Mouse (Mus musculus) embryo, embryonic 11.5 days (tissue): ENCODE measurements around the gene Ipmk.
A peak's percentile ranks its signal among the peaks of the same experiment; 100 is the strongest.
"Not testable (repeated sequence)": the region's sequence is repeated elsewhere in the genome, so short reads cannot be mapped to it uniquely, and the experiment has no call there.

ENCODE experiments used
- DNase-seq: peaks from one replicate; pipeline ENCODE4 v3.0.0-alpha.2; 2012; ENCODE audit warnings: low read depth, low spot score

Ipmk gene

DNA sequence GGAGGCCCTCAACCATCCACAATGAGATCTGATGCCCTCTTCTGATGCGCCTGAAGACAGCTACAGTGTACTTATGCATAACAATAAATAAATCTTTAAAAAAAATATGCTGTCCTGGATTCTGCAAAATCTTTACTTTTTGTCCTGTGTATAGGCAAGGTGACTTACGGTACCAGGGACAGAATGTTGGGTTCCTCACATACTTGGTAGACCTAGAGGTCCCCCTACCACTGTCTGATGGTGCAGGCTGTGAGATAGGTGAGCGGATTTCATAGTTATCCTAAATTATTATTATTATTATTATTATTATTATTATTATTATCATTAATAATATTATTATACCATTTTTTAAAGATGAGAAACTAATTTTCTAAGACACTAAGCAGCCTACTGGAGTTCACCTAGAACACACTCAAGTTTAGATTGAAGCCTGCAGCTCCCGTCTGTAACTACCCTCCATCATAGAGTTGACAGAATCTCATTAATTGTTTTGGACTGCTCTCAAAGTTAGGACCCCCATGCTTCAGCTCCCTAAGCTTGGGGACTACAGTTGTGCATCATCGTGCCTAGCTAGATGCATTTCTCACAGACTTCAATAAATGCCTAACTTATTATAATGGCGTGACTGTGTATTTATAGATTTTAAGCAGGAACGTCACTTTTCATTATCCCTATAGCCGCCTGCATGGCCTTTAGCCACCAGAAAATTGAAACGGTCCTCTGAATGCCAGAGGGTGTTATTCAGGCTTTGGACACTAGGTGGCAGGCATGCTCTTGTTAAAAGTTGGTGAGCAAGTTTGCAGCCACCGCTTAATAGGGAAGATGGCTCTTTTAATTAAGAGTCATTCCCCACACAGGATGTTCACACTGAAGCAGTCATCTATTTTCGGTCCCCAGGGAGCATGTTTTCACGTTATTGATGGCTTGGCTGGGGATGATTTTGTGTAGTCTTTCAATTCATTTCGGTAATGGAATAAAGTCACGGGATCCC is 74.8 kb downstream of the Ipmk start:
- DNase-seq = peak; percentile 57

DNA sequence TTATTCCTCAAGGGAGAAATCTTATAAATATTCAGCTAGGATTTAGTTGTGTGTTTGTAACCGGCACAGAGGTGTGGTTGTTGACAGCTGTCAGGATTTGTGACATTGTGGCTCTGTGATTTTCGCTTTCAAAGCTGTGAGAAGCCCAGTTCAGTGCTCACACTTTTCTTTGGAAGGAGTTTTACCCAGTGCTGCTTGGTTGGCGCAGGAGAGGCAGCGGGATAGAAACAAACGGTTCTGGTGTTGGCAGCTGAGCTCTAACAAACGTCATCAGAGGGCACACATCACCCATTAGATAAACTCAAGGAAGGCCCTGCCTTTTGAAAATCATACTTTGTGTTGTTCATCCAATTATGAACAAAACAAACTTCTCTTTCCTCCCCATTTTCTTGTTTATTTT is 79.2 kb downstream of the Ipmk start:
- no peak for DNase-seq

DNA sequence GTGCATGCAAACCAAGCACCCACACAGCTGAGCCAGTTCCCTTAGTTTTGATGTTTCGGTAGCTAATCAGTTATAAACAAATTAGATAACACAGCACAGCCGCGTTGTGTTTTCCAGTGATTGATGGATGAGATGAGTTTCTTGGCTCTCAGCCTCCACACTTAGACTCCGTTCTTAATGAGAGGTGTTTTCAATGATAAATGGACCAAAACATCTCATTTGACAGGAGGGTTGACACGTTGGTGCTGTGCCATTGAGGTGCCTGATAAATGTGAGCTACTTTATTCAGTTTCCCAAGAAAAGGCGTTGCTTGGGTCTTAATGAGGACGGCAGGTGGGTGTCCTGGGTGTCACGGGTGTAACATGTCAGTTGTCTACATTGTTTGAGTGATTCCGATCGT is 79.8 kb downstream of the Ipmk start:
- DNase-seq = no peak

DNA sequence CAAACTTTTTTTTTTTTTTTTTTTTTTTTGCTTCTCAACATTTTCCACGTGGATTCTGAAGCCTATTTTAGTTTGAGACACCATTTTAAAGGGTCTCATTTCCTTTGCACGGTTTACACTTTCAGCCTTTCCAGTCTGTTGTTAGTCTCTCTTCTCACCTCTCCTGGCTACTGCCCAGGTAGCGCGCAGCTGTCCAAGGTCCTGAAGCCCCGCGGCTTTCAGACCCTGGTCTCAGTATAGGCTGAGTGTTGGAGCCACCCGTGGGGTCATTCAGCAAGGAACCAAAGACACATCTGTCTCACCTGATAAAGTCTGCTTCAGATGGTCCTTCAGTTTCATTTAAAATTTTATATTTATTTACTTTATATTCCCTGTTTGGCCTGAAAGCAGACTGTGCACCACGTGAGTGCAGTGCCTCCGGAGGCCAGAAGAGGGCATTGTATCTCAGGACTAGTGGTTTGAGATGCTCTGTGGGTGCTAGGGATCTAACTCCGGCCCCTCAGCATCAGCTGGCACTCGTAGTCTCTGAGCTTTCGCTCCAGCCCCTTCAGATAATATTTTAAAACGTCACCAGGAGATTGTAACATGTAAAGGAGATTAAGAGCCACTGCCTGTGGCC is 80.8 kb downstream of the Ipmk start:
- DNase-seq = peak; percentile 19

DNA sequence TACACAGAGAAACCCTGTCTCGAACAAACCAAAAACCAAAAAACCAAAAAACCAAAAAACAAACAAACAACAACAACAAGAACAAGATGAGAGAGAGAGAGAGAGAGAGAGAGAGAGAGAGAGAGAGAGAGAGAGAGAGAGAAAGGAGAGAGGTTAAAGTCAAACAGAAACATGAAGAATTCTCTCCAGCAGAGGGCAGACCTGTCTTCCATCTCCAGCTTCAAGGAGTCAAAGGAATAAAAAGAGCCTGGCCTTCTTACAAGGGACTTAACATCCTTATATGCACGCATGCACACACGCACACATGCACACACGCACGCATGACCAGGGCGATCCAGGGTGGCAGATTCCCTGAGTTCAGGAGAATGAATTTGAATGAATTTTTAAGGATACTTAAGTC is 83.1 kb downstream of the Ipmk start:
- DNase-seq = no peak

DNA sequence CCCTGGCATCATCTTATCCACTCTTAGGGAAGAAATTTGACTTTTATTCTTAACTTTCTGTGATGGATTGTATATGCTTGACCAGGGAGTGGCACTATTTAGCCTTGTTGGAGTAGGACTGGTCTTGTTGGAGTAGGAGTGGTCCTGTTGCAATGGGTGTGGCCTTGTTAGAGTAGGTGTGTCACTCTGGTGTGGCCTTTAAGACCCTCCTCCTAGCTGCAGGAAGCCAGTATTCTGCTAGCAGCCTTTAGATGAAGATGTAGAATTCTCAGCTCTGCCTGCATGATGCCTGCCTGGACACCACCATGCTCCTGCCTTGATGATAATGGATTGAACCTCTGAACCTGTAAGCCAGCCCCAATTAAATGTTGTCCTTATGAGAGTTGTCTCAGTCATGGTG is 95.5 kb downstream of the Ipmk start:
- no peak for DNase-seq

DNA sequence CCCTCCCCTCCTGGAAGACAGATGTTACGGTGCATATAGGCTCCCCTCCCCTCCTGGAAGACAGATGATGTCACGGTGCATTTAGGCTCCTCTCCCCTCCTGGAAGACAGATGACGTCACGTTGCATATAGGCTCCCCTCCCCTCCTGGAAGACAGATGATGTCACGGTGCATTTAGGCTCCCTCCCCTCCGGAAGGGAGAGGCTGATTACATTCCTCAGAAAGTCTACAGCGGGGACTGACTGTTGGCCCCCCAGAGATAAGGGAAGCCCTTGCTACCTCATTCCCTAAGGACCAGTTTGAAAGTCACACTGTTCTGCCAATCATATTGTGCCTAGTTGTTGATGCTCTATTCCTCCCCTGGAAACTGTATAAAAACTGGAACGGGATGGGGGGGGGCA is 100.1 kb downstream of the Ipmk start:
- no peak for DNase-seq

DNA sequence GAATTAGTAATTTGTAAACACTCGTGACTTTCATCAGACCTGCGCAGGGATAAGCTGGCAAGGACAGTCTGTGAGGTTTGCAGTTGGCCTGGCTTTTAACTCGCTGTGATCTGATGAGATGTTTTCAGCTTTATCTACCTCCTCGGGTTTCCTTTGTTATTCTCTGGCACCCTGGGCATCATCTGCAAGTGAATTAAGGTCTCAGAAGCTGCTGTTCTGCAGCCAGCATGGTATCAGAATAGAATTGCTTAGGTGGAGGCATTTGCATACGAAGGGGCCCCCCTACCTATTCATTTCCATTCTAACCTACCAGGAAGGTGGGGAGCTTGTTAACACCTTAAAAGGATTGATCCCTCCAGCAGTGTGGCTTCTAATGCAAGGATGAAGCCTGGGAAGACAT is 100.7 kb downstream of the Ipmk start:
- DNase-seq = no peak

DNA sequence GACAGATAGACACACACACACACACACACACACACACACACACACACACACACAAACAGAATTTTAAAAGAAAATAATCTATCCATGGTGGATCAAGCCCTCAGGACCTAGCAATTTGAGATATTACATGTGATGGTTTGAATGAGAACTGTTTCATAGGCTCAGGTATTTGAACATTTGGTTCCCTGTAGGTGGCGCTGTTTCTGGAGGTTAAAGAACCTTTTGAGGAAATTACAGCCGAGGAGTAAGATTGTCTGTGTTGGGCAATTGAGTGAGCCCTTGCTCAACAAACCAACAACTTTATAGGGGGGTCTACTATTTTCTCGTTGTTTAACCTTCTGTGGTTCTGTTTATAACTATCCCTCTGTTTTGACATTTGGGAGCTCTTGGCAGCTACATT is 107.8 kb downstream of the Ipmk start:
- no peak for DNase-seq

DNA sequence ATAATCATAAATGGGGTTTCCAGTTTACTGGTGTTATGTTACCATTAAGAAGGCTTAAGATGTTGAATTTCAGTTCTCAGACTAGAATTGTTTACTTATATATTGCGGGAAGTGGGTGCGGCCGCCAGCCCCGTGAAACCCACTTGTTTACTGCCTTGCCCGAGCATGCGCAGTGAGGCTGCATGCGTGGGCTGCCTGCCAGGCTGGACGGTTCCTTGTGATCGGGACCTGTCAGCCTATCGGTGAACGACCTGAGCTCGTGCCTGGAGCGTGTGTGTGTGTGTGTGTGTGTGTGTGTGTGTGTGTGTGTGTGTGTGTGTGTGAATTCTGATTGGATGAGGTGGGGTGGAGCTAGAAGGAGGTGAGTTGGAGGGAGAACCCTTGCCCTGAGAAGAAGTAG is 114.8 kb downstream of the Ipmk start:
- not testable (repeated sequence) for DNase-seq

DNA sequence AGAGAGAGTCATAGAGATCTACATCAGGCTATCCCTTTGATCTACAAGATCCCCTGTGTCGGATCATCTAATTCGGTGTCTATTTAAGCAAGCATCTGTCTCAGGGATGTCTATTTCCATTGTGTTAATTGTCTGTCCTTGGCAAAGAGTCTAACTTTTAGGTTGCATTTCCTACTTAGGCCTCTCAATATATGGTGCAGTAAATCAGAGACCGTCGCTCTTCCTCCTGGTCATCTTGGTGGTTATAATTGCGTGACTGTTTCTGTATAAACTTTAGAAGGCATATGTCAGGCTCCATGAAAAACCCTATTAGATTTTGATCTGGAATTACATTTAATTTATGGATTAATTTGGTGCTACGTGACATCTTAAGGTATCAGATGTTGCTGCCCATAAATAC is 116.9 kb downstream of the Ipmk start:
- no peak for DNase-seq

DNA sequence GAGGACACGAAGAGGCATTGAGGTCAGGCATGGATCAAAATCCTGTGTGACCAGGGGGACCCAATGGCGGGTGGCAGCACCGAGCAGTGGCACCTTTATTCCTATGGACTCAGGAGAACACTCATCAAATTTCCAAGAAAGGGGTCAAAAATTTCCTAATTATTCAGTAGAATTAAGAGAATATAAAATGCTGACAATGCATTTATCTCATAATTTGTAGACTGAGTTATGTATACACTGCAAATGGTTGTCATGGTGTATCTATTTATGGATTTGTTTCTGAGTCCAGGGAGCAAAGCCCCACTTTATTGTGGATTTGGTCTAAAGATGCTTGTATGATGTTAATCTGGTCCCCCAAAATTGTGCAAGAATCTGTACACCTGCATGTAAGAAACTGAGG is 120.8 kb downstream of the Ipmk start:
- DNase-seq = no peak

DNA sequence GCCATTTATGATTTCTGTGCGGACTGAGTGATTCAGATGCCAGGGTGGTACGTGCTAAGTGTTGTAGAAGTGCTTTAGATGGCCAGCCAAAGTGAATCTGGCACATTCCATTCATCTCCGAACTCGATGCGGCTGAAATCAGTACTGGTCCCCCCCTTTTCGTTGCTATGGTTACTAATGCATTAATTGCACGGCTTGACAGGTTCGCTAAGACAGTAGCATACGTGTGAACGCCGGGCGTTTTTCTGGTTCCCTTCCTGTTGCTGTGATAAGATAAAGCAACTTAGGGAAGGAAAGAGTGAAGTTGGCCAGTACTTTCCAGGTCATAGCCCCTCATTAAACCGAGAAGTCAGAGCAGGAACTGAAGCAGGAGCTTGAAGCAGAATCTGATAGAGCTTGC is 122.2 kb downstream of the Ipmk start:
- DNase-seq = no peak

DNA sequence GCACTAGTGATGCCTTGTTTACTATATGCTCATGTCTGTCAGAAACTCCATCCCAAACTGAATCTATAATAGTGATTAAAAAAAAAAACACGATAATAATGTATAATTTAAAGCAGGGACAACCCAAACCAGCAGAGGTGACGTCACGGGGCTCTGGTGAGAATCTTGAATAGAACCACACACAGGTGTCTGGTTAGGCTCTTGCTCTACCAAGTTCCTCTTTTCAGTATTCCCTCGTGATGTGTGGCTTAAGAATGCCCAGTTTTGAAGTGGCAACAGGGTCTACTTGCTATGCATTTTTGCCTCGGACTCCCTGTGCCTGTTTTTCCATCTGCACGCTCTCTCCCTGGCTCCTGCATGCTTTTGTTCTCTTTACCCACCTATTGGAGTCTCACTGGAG is 124.5 kb downstream of the Ipmk start:
- no peak for DNase-seq

DNA sequence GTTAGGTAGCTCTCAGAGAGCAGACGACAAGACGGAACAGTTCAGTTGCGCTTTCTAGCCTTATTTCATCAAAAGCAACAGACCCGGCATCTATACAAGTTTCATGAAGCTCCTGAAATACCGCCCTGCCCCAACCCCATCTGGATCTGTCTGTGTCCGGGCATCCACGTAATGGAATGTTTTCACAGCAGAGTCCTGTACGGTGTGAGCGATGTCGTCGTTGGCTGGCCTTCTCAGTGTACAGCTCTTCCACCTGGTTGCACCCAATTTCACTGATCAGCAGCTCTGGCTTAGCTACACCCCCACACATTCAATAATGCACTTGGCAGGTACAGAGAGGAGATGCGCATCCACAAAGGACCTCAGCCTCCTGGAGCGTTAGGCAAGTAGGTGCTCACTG is 126.0 kb downstream of the Ipmk start:
- DNase-seq = no peak

DNA sequence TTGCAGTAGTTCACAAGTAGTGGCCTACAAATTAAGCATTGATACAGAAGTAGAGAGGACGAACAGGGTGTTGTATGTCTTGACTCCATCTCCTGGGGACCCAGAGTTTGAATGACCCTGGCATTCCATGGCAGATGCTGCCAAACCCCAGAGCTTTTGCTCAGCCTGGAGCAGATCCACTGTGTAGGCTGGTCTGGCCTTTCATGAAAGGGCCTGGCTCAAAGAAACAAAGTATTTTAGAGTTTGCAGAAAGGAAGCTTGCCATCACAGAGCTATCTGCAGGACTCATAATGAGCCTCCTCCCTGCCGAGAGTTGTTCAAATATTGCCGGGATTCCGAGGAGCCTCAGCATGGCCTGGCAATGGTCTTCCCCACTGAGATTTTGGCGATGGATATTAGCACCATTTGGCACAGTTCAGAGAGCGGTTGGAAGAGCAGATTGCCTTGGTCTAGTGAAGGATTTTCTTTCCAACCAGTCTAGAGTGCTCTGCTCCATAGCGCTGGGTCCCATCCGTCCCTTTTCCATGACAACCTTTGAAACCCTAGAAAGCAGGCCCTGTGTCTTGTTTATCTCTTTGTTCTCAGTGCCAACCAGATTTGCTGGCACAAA is 129.0 kb downstream of the Ipmk start:
- DNase-seq = no peak

DNA sequence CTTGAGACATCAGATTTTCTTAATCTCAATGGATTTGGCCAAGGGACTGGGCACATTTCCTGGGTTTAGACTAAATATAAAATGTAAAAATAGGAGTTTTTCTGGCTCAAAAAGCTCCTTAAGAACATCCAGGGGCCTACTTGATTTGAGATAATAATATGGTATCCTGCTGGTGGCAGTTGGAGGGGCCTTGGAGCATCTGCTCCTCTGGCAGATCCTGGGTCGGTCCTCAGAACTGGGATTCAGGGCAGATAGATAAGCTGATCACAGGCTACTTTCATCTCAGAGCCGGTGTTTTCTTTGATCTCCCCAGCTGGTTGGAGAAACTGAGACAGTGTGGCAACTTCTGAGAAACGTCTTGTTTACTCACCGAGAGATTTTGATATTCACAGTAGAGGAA is 129.6 kb downstream of the Ipmk start:
- no peak for DNase-seq

DNA sequence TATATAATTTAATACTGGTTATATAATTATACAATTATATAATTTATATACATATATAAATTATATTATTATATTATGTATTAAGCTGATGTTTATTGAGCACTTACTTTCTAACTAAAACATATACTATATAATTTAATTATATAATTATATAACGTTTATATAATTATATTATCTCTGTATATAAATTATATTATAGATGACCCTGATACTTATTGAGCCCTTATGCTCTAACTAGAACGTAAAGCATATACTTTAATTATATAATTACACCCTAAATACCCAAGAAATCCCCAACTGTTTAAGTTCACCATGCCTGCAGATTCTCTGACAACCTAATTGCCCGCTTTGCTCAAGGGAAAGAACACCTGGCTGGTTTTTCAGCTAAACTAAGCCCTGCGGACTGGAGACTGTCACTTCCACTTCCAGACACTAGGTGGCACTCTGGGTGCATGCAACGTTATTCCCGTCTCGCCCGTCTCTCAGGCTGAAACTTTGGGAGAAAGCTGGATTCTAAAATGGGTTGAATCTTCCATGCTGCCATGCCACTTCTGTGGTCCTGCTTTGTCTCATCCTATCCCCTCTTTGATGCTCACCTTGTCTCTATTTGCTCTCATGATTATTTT is 132.2 kb downstream of the Ipmk start:
- peak; percentile 62 for DNase-seq
